Mouse (Mus musculus) heart, postnatal 4 days (tissue): ENCODE measurements around the gene Tmem230. TPM values are rescaled to one million over a fixed set of nuclear protein-coding genes. Genes with fewer than 3 reads are reported as not detected.

Experiments used
- DNase-seq: peaks from one replicate; pipeline ENCODE4 v3.0.0; 2021
- total RNA-seq, 2 experiments: library from RNA; stranded (reverse); gene quantifications; 2 replicates each; pipeline ENCODE4 v1.2.3; 2021

The Tmem230 gene
- total RNA-seq, 2 experiments from 2014 or later = 22.6 to 24.4 TPM

DNA sequence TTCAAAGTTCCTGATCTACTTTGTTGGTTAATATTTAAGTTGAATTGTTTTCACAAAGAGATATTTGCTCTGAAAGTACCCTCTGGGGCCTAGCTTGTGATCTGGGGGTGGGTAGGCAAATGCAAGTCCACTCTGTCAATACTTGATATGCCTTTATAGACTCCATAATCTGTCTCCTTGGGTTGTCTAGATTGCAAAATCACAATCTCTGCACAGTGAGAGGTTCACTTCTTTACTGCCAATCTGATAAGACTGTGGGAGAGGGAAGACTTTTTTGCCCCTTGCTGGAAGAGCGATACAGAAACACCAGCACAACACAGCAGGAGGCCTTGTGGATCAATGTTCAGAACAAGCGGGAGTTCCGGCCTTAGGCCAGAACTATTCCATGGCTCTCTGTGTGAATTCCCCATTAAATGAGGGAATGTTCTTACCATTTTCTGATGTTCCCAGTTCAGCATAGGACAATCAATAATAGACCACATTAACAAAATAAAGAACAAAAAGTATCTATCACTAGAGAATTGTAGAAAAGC is 15.1 kb downstream of the Tmem230 start:
- DNase-seq = no peak

DNA sequence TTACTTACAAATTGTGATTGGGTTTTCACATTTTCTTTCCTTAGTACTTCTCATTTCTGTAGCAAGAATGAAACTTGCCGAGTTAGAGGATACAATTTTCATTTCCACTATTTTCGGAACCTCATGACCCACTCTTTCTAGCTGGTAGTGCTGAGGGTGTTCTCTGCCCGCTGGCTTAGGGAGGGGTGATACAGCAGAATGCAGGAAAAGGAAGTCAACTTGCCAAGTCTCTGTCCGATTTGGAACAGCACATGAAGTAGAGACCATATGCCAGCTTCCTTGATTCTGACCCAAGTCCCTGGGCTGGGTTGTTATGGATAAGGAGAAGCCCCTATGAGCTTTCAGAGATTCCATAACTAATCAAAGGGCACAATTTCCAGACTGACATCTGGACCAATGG is 23.2 kb downstream of the Tmem230 start:
- DNase-seq = no peak

DNA sequence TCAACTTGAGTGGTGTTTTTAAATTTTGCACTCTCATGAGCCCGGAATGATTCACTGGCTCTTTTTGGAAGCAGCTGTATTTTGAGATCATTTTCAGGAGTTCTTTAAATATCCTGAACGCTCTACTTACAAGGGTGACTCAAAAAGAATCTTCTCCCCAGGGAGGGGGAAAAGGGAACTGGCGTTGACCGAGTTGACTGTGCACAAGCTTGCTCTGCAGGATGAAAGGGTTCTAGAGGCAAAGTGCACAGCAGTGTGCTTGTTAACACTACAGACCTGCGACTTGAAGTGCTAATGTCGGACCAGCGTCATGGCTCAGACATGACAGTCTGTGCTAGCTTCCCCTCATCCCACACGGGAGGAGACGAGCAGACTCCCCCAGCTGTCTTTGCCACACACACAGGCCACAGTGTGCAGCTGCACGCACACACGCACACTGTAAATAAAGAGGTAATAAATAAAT is 26.0 kb downstream of the Tmem230 start:
- no peak for DNase-seq

DNA sequence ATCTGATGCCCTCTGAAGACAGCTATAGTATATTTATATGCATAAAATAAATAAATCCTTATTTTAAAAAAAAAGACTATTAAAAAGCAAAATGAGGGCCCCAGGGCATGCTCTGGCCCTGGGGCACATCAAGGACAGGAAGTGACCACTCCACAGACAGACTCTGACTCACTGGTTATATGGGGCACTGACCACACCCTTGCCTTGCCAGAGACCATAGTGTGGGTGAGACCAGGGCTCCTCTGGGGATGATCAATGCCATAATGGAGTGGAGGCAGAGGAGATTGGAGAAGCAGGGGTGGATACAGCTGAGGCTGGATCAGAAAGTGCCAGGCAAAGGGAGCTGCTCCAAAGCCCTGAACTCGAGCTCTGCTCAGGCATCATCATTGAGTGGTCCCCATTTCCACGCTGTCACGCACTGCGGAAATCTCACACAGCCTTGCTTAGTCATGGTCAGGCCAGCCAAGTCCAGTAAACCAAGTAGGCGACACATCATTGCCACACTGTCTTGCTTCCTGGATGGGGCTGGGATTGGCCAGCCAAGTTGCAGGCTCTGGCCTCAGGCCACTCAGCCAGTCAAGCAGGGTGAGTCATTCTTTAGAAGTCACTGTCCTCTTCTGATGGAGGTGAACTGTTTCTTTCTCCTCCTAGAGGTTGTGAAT is 35.5 kb downstream of the Tmem230 start:
- no peak for DNase-seq

DNA sequence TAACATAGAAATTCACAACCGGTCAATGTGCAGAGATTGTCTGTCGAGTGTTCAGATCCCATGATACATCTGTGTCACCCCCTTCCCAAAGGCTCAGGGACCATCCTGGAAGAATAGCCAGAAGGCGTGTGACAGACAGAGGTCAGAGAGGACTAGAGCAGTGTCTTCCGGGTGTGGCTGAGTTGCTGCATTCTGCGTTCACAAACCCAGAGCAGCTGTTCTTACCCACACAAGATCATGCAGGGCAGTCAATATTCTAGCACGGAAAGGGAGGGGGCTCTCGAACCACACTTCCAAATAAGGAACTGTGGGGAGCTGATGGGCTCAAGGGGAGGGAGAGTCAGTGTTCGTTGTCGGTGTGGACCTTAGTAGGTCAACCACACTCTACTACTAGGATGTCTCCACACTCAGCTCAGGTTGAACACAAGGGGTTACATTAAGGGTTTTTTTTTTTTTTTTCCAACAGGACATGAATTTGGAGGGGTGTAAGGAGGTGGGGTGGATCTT is 36.7 kb downstream of the Tmem230 start:
- no peak for DNase-seq

DNA sequence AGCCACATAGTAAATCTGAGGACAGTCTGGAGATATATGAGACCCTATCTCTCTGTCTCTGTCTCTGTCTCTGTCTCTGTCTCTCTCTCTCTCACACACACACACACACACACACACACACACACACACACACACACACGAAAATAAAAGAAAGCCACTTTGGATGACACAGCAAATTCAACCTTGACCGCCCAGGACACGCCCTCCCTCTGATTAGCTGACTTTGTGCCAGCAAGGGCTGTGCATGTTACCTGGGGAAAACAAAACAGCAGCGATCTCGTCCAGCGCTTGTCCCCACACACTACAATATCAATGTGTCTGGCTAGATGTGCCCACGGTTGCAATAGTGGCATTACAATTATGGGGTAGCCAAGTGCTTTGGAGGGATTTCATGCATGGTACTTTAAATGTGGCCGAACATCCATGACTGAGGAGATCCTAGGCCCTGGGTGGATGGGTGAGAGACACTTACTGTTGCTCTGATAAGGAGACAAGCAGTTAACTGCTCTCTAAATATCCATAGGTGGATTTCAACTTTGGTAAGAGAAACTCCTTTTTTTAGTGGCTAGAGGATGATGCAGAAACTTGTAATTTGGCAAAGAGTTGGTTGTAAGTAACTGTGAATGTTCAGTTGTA is 39.2 kb downstream of the Tmem230 start:
- no peak for DNase-seq

DNA sequence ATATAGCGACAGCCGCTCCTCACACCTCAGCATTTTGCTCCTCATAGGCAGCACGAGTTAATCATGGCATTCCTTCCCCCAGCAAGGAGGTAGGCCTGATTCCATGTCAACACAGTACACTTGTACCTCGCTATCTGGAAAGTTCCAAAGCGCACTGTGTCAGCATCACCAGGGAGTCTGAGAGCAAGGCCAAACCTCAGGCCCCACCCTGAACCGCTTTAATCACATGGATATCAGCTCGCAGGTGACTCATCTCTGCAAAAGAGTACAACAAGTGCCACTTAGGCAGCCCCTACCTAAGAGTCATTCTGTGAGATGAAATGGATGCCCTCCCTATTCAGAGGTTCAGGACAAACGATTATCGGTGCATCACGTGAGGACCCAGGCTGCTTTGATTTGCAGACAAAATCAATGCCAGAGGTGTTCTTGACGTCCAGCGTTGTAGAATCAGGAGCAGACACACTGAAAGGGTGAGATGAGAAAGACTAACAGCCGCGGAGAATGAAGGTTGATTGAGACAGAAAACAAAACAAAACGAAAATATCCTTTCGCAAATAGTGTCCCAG is 41.2 kb downstream of the Tmem230 start:
- no peak for DNase-seq

DNA sequence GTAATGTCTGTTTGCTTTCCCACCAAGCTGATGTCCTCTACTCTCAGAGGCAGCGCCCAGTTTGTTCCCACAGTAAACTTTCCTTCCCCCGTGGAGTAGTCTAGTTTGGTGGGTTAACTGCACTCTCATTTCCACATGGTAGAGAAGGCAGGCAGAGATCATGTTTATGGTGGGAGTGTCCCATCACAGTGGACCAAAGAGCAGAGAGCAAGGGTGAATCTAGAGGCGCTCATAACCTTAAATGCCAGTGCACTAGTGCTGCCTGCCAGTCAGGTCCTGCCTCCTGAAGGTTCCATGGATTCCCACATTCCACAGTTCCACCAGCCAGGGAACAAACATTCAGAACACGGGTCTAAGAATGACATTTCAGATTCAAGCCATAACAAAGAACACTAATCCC is 42.1 kb downstream of the Tmem230 start:
- DNase-seq = no peak

DNA sequence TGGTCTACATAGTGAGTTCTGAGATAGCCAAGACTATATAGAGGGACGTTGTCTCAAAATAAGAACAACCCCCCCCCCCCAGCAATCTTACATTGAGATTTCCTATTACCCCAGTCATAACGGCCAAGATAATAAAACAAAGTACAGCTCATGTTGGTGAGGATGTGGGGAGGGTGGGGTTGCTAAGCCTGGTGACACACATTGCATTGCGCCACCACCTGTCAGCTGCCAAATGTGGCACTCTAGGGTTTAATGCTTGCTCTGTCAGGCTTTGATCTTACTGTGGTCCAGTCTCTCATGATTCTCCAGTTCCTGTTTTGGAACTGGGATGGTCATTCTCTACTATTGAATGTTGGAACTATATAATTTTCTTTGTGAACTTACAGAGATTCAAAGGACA is 43.8 kb downstream of the Tmem230 start:
- no peak for DNase-seq

DNA sequence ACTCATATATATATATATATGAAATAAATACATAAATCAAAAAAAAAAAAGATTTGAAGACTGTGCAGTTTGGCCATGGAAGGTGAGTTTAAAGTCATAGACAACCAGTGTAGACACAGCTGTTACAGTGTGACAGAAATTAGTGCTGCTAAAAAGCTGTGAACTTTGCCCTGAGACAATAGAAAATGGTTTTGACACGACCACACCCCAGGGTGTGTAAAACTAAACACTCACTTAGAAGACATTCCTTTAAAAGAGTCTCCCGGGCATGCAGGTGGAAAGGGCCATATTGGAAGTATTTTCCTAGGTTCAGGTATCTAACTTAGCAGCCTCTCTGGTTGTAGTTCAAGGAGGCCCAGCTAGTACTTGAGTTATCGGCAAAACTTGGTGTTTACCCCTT is 44.4 kb downstream of the Tmem230 start:
- DNase-seq = no peak

DNA sequence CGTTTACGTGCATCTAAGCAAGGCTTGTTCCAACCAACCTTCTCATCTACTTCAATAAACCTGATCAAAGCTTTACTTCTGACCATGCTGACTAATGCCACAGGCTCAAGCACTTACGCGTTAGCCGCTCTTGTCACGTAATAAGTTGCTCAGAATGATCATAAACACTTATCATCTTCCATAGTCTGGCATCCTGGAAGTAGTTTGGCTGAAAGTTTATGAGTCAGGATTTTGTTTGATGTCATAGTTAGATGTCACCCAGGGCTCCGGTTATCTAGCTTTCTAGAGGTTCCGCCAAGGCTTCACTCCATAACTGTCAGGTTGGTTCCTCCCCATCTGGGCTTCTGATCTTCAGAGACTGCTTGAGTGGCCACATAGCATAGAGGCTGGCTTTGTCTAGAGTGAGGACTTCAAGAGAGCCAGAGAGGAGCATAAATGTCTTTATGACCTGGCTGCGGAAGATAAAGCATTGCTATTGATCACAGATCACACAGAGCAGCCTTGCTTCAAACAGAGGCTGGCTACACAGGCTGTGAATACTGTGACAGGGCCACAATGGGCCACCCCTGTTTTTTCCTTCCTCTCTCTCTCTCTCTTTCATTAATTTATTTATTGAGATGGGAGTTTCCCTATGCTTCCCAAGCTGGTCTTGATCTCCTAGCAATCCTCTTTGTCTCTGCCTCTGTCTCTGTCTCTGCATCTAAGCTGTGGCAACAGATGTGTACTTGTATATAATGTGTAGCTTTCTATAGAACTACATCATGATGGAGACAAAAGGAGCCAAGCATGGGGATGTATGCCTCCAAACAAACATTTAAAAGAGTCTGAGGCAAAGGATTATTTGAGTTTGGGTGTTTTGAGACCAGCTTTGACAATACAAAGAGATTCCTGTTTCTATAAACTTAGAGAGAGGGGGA is 49.3 kb downstream of the Tmem230 start:
- DNase-seq = no peak

DNA sequence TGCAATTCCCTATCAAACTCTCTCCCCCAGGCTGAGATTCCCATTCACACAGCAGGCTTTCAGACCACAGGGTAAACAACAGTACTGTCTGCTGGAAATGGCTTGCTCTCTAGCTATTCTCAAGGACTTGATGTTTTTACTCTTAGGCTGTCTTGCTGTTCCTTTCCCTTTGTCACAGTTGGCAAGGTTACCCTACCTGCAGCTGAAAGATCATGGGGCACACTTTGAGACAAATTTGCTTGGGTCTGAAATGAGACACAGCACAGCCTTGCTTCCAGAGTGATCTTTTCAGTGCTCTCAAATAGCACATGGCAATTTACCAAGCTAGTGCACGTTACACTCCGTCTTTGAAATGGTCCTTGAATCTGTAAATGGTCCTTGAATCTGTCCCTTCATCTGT is 52.0 kb downstream of the Tmem230 start:
- no peak for DNase-seq

DNA sequence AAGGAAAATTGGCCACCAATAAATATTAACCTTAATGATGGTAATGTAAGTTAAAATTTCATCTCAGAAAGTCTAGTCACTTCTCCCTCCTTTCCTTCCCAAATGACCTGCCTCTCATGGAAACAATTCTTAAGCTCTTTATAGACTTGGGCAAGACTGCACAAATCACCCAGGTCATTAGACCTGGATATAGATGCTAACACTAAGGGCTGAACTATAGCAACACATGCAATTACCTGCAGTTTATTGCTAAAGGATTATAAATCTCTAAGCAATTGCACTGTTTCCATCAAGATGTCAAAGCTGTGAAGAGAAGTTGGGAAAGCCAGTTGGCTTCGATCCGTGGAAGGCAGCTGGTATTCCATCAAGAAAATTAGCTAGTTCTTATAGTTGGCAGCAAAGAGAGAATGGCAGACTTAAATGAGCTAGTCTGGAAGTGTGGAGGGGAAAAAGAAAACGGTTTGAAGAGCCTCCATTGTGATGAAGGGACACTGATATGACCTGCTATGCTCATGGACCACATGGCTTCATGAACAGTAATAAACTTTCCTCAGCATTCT is 56.9 kb downstream of the Tmem230 start:
- no peak for DNase-seq

Other genes starting within 250 kb of the Tmem230 start
- gene Rassf2, start 217.5 kb downstream of the Tmem230 start, total RNA-seq = 10 to 100 TPM; 13.7 to 15.2 TPM
- 10 to 100 TPM; 20.3 to 22.8 TPM for gene Slc23a2, start 102.7 kb downstream of the Tmem230 start, total RNA-seq
- gene Pcna, start 5.5 kb upstream of the Tmem230 start, total RNA-seq = 100 to 1,000 TPM; 182 to 184 TPM
- gene Cds2, start 15.3 kb upstream of the Tmem230 start, total RNA-seq = 10 to 100 TPM; 63.9 to 73.8 TPM
- gene Prokr2, start 137.6 kb upstream of the Tmem230 start, total RNA-seq = under 1 TPM; 0.29 to 0.45 TPM